In the genomic region with DNA sequence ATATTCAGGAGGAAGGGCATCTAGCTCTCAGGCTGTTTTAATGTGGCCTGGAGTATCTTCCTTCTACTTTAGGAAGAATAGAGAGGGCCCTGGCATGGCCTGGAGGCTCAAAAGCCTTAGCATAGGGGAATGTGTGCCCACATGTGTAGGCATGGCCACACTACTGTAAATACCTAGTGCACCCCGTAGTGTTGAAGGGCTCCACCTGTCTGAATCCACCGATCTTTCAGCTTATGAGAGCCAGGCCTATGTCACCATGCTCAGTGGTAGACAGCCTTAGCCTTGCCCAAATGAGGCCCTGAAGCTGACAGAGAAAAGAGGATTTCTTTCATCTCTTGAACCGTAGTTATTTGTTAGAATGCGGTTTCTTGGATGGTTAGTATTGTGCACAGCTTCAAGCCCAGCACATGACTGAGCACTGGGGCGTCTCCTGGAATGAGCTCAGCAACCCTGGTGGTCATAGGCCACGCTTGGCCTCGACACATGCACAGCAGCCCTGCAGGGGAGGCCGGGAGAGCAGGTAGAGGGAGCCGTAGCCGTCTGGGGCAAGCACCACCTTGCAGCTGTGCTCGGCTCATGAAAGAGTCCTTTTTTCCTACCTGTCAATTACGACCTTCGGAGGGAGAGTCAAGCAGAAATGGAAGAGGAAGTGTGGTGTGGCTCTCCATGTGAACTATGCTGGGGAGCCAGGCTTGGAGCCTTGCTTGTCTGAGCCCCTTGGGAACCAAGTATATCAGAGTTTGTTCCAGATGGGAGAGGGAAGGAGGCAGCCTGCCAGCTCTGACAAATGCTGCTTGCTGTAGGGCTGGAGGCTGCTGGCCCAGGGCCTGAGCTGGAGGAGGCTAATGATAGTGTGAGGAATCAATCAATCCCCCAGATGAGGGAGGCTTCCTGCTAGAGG, we compare ENCODE assay signal across 8 mouse cellular contexts. TPM values are rescaled to one million over a fixed set of nuclear protein-coding genes. Genes with fewer than 3 reads are reported as not detected.
DNase-seq lines count a peak whose midpoint lies in the region; ATAC-seq and TF ChIP-seq lines count a peak whose summit lies in the region.

No protein-coding gene starts in this region.

- no peak overlapping the region for H3K4me2 ChIP-seq in midbrain, embryonic 11.5 days
- no peak overlapping the region for H3K4me2 ChIP-seq in forebrain, embryonic 14.5 days (ENCODE audit: low read length)
- peak overlapping the region; percentile 35 for H3K4me2 ChIP-seq in heart, embryonic 15.5 days
- no peak overlapping the region for H3K4me2 ChIP-seq in kidney, postnatal 0 days (ENCODE audit: low read length)
- H3K4me2 ChIP-seq in limb, embryonic 13.5 days (replicated peaks): 0 out of 2 replicates have a peak overlapping the region, but pooled peaks have one; percentile 7

- H3K4me3 ChIP-seq in midbrain, embryonic 11.5 days (ENCODE audit: low read depth, low read length): no peak overlapping the region
- H3K4me3 ChIP-seq in midbrain, embryonic 10.5 days: no peak overlapping the region
- H3K4me3 ChIP-seq in forebrain, embryonic 14.5 days (ENCODE audit: low read depth, low read length): no peak overlapping the region
- H3K4me3 ChIP-seq in heart, embryonic 15.5 days: no peak overlapping the region
- no peak overlapping the region for H3K4me3 ChIP-seq in kidney, postnatal 0 days (replicated peaks; ENCODE audit: low read depth, low read length)
- H3K4me3 ChIP-seq in limb, embryonic 13.5 days: no peak overlapping the region

- H3K9me3 ChIP-seq in midbrain, embryonic 11.5 days (ENCODE audit: control insufficient read depth, low read length): no peaks in the 10 kb centered on the region
- no peaks in the 10 kb centered on the region for H3K9me3 ChIP-seq in midbrain, embryonic 10.5 days (replicated peaks)
- H3K9me3 ChIP-seq in forebrain, embryonic 14.5 days (replicated peaks; ENCODE audit: control insufficient read depth, low read length): no peaks in the 10 kb centered on the region
- no peaks in the 10 kb centered on the region for H3K9me3 ChIP-seq in heart, embryonic 15.5 days (replicated peaks)
- H3K9me3 ChIP-seq in kidney, postnatal 0 days (replicated peaks; ENCODE audit: low read length): no peaks in the 10 kb centered on the region
- no peaks in the 10 kb centered on the region for H3K9me3 ChIP-seq in limb, embryonic 13.5 days

- no peaks in the 10 kb centered on the region for H3K36me3 ChIP-seq in midbrain, embryonic 11.5 days (ENCODE audit: control insufficient read depth, insufficient read depth, low read length)
- H3K36me3 ChIP-seq in midbrain, embryonic 10.5 days: 0 out of 2 replicates have a peak, but pooled peaks cover 9% of the 10 kb centered on the region
- no peaks in the 10 kb centered on the region for H3K36me3 ChIP-seq in forebrain, embryonic 14.5 days (ENCODE audit: control insufficient read depth, insufficient read depth, low read length)
- no peaks in the 10 kb centered on the region for H3K36me3 ChIP-seq in heart, embryonic 15.5 days
- H3K36me3 ChIP-seq in kidney, postnatal 0 days (ENCODE audit: insufficient read depth, low read length): no peaks in the 10 kb centered on the region
- H3K36me3 ChIP-seq in limb, embryonic 13.5 days: peaks cover 7% of the 10 kb centered on the region; the same call in 1 of the 2 replicates

- DNase-seq in midbrain, embryonic 11.5 days (ENCODE audit: low spot score, missing footprints): no peak
- no peak for DNase-seq in midbrain, embryonic 10.5 days (ENCODE audit: low spot score)
- peak; percentile 92 for DNase-seq in forebrain, embryonic 14.5 days (ENCODE audit: low spot score)
- DNase-seq in kidney, postnatal 0 days (ENCODE audit: low spot score): peak; percentile 89
- DNase-seq in naive thymus-derived CD4-positive, alpha-beta T cell, adult 2 months (ENCODE audit: low read depth): peak; percentile 72
- DNase-seq in yolk sac, embryonic 10.5 days (ENCODE audit: low spot score): no peak

- no peak overlapping the region for H3K9ac ChIP-seq in midbrain, embryonic 11.5 days (ENCODE audit: low read length)
- 0 out of 2 replicates have a peak overlapping the region, but pooled peaks have one; percentile 13 for H3K9ac ChIP-seq in forebrain, embryonic 14.5 days (ENCODE audit: low read length)
- no peak overlapping the region for H3K9ac ChIP-seq in heart, embryonic 15.5 days
- H3K9ac ChIP-seq in kidney, postnatal 0 days (ENCODE audit: low read depth, low read length): no peak overlapping the region
- no peak overlapping the region for H3K9ac ChIP-seq in limb, embryonic 13.5 days

- 0 out of 2 replicates have a peak, but pooled peaks have one; percentile 27 for ATAC-seq in midbrain, embryonic 11.5 days (ENCODE audit: low FRiP score)
- peak; percentile 90 for ATAC-seq in forebrain, embryonic 14.5 days
- ATAC-seq in heart, embryonic 15.5 days (replicated peaks; ENCODE audit: insufficient number of reproducible peaks, insufficient read depth, low FRiP score, low read depth): peak; percentile 65
- 0 out of 2 replicates have a peak, but pooled peaks have one; percentile 24 for ATAC-seq in kidney, postnatal 0 days (replicated peaks; ENCODE audit: low FRiP score, low read depth)
- ATAC-seq in limb, embryonic 13.5 days (ENCODE audit: low FRiP score, low read depth): peak; percentile 60

- 68% methylated on average over 13 of the region's 13 CpGs for WGBS in midbrain, embryonic 11.5 days
- WGBS in midbrain, embryonic 10.5 days: 76% methylated on average over 13 of the region's 13 CpGs
- 48% methylated on average over 13 of the region's 13 CpGs for WGBS in forebrain, embryonic 14.5 days
- WGBS in heart, embryonic 15.5 days: 38% methylated on average over 13 of the region's 13 CpGs
- 30% methylated on average over 13 of the region's 13 CpGs for WGBS in kidney, postnatal 0 days
- 41% methylated on average over 13 of the region's 13 CpGs for WGBS in limb, embryonic 13.5 days

- H3K27me3 ChIP-seq in midbrain, embryonic 11.5 days (ENCODE audit: control insufficient read depth, insufficient read depth, low read length): no peaks in the 10 kb centered on the region
- no peaks in the 10 kb centered on the region for H3K27me3 ChIP-seq in midbrain, embryonic 10.5 days (ENCODE audit: low read depth, poor library complexity, severe bottlenecking)
- H3K27me3 ChIP-seq in forebrain, embryonic 14.5 days (replicated peaks; ENCODE audit: control insufficient read depth, insufficient read depth, low read length): no peaks in the 10 kb centered on the region
- H3K27me3 ChIP-seq in heart, embryonic 15.5 days: peaks cover 21% of the 10 kb centered on the region
- H3K27me3 ChIP-seq in kidney, postnatal 0 days (ENCODE audit: insufficient read depth, low read length): no peaks in the 10 kb centered on the region
- H3K27me3 ChIP-seq in limb, embryonic 13.5 days: no peaks in the 10 kb centered on the region

- no peak overlapping the region for H3K27ac ChIP-seq in midbrain, embryonic 11.5 days (ENCODE audit: low read depth, low read length)
- no peak overlapping the region; the same call in 1 of the 2 replicates for H3K27ac ChIP-seq in midbrain, embryonic 10.5 days (replicated peaks)
- H3K27ac ChIP-seq in forebrain, embryonic 14.5 days (ENCODE audit: low read depth, low read length): peak overlapping the region; percentile 75
- peak overlapping the region; percentile 84 for H3K27ac ChIP-seq in heart, embryonic 15.5 days
- H3K27ac ChIP-seq in kidney, postnatal 0 days: peak overlapping the region; percentile 37
- peak overlapping the region; percentile 29; the same call in 1 of the 2 replicates for H3K27ac ChIP-seq in limb, embryonic 13.5 days

- TF ChIP-seq CTCF in kidney, postnatal 0 days (IDR thresholded peaks at IDR 0.05; ENCODE audit: low read depth): peak; percentile 35; the same call in 1 of the 2 replicates

- no peaks in the 10 kb centered on the region for H3K4me1 ChIP-seq in midbrain, embryonic 11.5 days (ENCODE audit: control insufficient read depth, insufficient read depth, low read length)
- H3K4me1 ChIP-seq in midbrain, embryonic 10.5 days: peaks cover 27% of the 10 kb centered on the region
- peaks cover 17% of the 10 kb centered on the region for H3K4me1 ChIP-seq in forebrain, embryonic 14.5 days (ENCODE audit: control insufficient read depth, insufficient read depth, low read length)
- peaks cover 46% of the 10 kb centered on the region for H3K4me1 ChIP-seq in heart, embryonic 15.5 days (replicated peaks)
- H3K4me1 ChIP-seq in kidney, postnatal 0 days (replicated peaks; ENCODE audit: insufficient read depth, low read length): peaks cover 27% of the 10 kb centered on the region
- peaks cover 31% of the 10 kb centered on the region for H3K4me1 ChIP-seq in limb, embryonic 13.5 days

RNA-seq across cellular contexts. Expression of a gene that starts 15.8 kb away (rescaled TPM):
- polyA plus RNA-seq in midbrain, embryonic 11.5 days (2014; fragmentation: Nextera tagmentation; extraction: Ambion mirVana): 31.8 and 34.1 TPM in 2 replicates
- 17.5 and 23.4 TPM in 2 replicates for polyA plus RNA-seq in midbrain, embryonic 10.5 days (2016; fragmentation: Nextera tagmentation; extraction: Ambion mirVana)
- 46.0 and 56.0 TPM in 2 replicates for polyA plus RNA-seq in forebrain, embryonic 14.5 days (2014; fragmentation: Nextera tagmentation; extraction: Ambion mirVana)
- polyA plus RNA-seq in heart, embryonic 15.5 days (2015; fragmentation: Nextera tagmentation; extraction: Ambion mirVana): 14.8 and 19.1 TPM in 2 replicates
- polyA plus RNA-seq in kidney, postnatal 0 days (2015; fragmentation: Nextera tagmentation; extraction: Ambion mirVana): 24.5 and 28.6 TPM in 2 replicates
- polyA plus RNA-seq in limb, embryonic 13.5 days (2015; fragmentation: Nextera tagmentation; extraction: Ambion mirVana): 20.3 and 20.6 TPM in 2 replicates

Comparison
In these comparisons a context has a peak if more than half of its experiments do, and no peak if none do; other contexts are left out.
1. ATAC-seq: peak in every context shown above with its lines; median percentile 90 in forebrain, embryonic 14.5 days; 65 in heart, embryonic 15.5 days; 60 in limb, embryonic 13.5 days; 27 in midbrain, embryonic 11.5 days; 24 in kidney, postnatal 0 days.
2. DNase-seq: peak in forebrain, embryonic 14.5 days (single experiment), kidney, postnatal 0 days (single experiment) and naive thymus-derived CD4-positive, alpha-beta T cell, adult 2 months (single experiment); none in midbrain, embryonic 11.5 days (single experiment), midbrain, embryonic 10.5 days (single experiment) and yolk sac, embryonic 10.5 days (single experiment).
3. H3K27ac ChIP-seq: peak in forebrain, embryonic 14.5 days (single experiment), heart, embryonic 15.5 days (single experiment), kidney, postnatal 0 days (single experiment) and limb, embryonic 13.5 days (single experiment); none in midbrain, embryonic 11.5 days (single experiment) and midbrain, embryonic 10.5 days (single experiment).
4. H3K4me2 ChIP-seq: peak in heart, embryonic 15.5 days (single experiment) and limb, embryonic 13.5 days (single experiment); none in midbrain, embryonic 11.5 days (single experiment), forebrain, embryonic 14.5 days (single experiment) and kidney, postnatal 0 days (single experiment).